In the genomic region with DNA sequence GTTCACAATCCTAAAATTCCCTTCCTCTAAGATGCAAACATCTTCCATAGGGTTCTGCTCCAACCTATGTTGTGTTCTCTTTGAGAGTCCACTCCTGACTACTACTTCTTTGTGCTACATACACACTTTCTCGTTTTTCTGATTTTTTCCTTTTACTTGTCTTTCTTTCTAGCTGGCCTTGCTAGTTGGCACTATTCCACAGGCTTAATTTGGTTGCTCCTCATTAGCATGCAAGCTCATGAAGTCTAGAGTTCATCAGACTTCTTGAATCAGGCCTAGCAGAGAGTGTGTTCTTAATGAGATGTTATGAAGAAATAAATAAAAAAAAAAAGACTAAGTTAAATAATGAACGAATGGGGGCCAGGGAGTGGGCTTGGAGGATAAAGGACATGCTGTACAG, we compare ENCODE assay signal across 15 mouse cellular contexts.
"Had no signal": no experiment of that assay in that cellular context is flagged by ENCODE, and none has a peak within 500 bp of the region (broad histone marks: within the 10 kb centered on the region; RNA-seq: fewer than 3 reads in every experiment).

No protein-coding gene starts in this region.

- DNase-seq: layer of hippocampus, postnatal 36 days; liver, embryonic 13.5 days; lung, adult 2 months; lung, postnatal 14 days; lung, postnatal 4 days; retina, postnatal 1 day; right cerebral cortex, postnatal 25 days; spleen, adult 18-20 months; thymus, postnatal 36 days had no signal

- H3K27ac ChIP-seq: kidney, postnatal 0 days; liver, embryonic 13.5 days; midbrain, embryonic 15.5 days; neural tube, embryonic 13.5 days; stomach, embryonic 15.5 days had no signal

- H3K36me3 ChIP-seq: liver, embryonic 13.5 days; midbrain, embryonic 15.5 days; neural tube, embryonic 13.5 days; stomach, embryonic 15.5 days had no signal

- H3K27me3 ChIP-seq: liver, embryonic 13.5 days; midbrain, embryonic 15.5 days; neural tube, embryonic 13.5 days; stomach, embryonic 15.5 days had no signal

- H3K4me3 ChIP-seq: left cerebral cortex, adult 2 months; liver, embryonic 13.5 days; midbrain, embryonic 15.5 days; myocyte; neural tube, embryonic 13.5 days; stomach, embryonic 15.5 days had no signal

- H3K4me1 ChIP-seq: liver, embryonic 13.5 days; midbrain, embryonic 15.5 days; stomach, embryonic 15.5 days had no signal
